Mouse (Mus musculus) intestine, embryonic 14.5 days (tissue): ENCODE measurements around the gene Cpm. TPM values are rescaled to one million over a fixed set of nuclear protein-coding genes. Genes with fewer than 3 reads are reported as not detected.

ENCODE experiments used
- ATAC-seq: fragments of 200-750 bp; cut with Nextera tagmentation; replicated peaks from 2 replicates; pipeline ENCODE4 v1.8.0; 2017; ENCODE audit warnings: low read depth, moderate number of reproducible peaks, moderate TSS enrichment, moderate library complexity; ENCODE audit not compliant: low FRiP score, low TSS enrichment
- DNase-seq: peaks from one replicate; pipeline ENCODE4 v3.0.0-alpha.2; 2018; ENCODE audit warnings: low spot score
- H3K27ac ChIP-seq: fragments of 300-500 bp; sonication (generic); 2 replicates; pipeline ENCODE4 v1.5.1; 2014; ENCODE audit warnings: low read depth, mild to moderate bottlenecking, control low read depth
- H3K27me3 ChIP-seq: fragments of 300-500 bp; sonication (generic); replicated peaks from 2 replicates; pipeline ENCODE4 v1.6.1; 2014; ENCODE audit warnings: low read length, control low read depth; ENCODE audit not compliant: control insufficient read depth, insufficient read depth
- H3K36me3 ChIP-seq: fragments of 300-500 bp; sonication (generic); 2 replicates; pipeline ENCODE4 v1.6.1; 2014; ENCODE audit warnings: low read length, control low read depth; ENCODE audit not compliant: control insufficient read depth, insufficient read depth
- H3K4me1 ChIP-seq: fragments of 300-500 bp; sonication (generic); replicated peaks from 2 replicates; pipeline ENCODE4 v1.6.1; 2014; ENCODE audit warnings: low read length, control low read depth, mixed read lengths; ENCODE audit not compliant: control insufficient read depth, insufficient read depth
- H3K4me2 ChIP-seq: fragments of 300-500 bp; sonication (generic); 2 replicates; pipeline ENCODE4 v1.6.1; 2014; ENCODE audit warnings: low read length
- H3K4me3 ChIP-seq: fragments of 300-500 bp; sonication (generic); 2 replicates; pipeline ENCODE4 v1.5.1; 2014; ENCODE audit warnings: low read depth, low read length, control low read depth, mixed read lengths
- H3K9ac ChIP-seq: fragments of 300-500 bp; sonication (generic); 2 replicates; pipeline ENCODE4 v1.6.1; 2014; ENCODE audit warnings: mild to moderate bottlenecking, low read length
- H3K9me3 ChIP-seq: fragments of 300-500 bp; sonication (generic); 2 replicates; pipeline ENCODE4 v1.6.1; 2016; ENCODE audit warnings: low read length, control low read depth; ENCODE audit not compliant: control insufficient read depth
- WGBS: fragments of 180-500 bp; shearing (Covaris S2); extraction: QIAGEN DNeasy Blood & Tissue Kit; methylation state at CpG from one replicate; pipeline ENCODE4 v1.1.7; 2014; 5-methylcytosine and 5-hydroxymethylcytosine counted together
- polyA plus RNA-seq: library from polyadenylated mRNA; unstranded; fragments of >200 nt; fragmentation: Nextera tagmentation; extraction: Ambion mirVana; gene quantifications from 2 replicates; pipeline ENCODE4 v1.2.1, GENCODE M21; 2014

Cpm gene
- polyA plus RNA-seq, 1 experiment from 2014 or later, result 66.6 TPM

GRCm38 (mm10) chr10:117690101-117690352 is 60.7 kb downstream of the Cpm start:
- DNase-seq (no peak), ATAC-seq (no peak)
- Histone ChIP-seq H3K27me3 (no peaks in the 10 kb centered on the region), H3K4me3 (no peak overlapping the region), H3K9ac (no peak overlapping the region), H3K9me3 (no peaks in the 10 kb centered on the region), H3K27ac (no peak overlapping the region), H3K36me3 (peaks cover 70% of the 10 kb centered on the region), H3K4me2 (no peak overlapping the region), H3K4me1 (no peaks in the 10 kb centered on the region)
- 89% methylated on average over 2 of the region's 2 CpGs for whole genome bisulfite sequencing

- no peaks in the 10 kb centered on the region for H3K4me1 ChIP-seq
- ATAC-seq (no peak), DNase-seq (no peak)
- H3K36me3 ChIP-seq, result peaks cover 78% of the 10 kb centered on the region
- H3K9ac ChIP-seq, result no peak overlapping the region
- no peak overlapping the region for H3K4me2 ChIP-seq
- H3K27ac ChIP-seq, result no peak overlapping the region
- 96% methylated on average over 3 of the region's 3 CpGs for WGBS
- H3K4me3 ChIP-seq, result no peak overlapping the region
- H3K27me3 ChIP-seq, result no peaks in the 10 kb centered on the region
- no peaks in the 10 kb centered on the region for H3K9me3 ChIP-seq
These were observed 61.5 kb downstream of the Cpm start for GRCm38 (mm10) chr10:117690770-117691296.

GRCm38 (mm10) chr10:117691389-117691968 is 62.2 kb downstream of the Cpm start:
- peaks cover 84% of the 10 kb centered on the region for H3K36me3 ChIP-seq
- 96% methylated on average over 10 of the region's 10 CpGs for WGBS

GRCm38 (mm10) chr10:117692173-117692572 is 62.9 kb downstream of the Cpm start:
- no peak overlapping the region for H3K4me3 ChIP-seq
- no peak overlapping the region for H3K27ac ChIP-seq
- H3K4me1 ChIP-seq, result no peaks in the 10 kb centered on the region
- H3K9me3 ChIP-seq, result no peaks in the 10 kb centered on the region
- H3K27me3 ChIP-seq, result no peaks in the 10 kb centered on the region
- H3K9ac ChIP-seq, result no peak overlapping the region
- no peak overlapping the region for H3K4me2 ChIP-seq
- DNase-seq (no peak), ATAC-seq (no peak)
- H3K36me3 ChIP-seq, result peaks cover 91% of the 10 kb centered on the region

More at GRCm38 (mm10) chr10:117691389-117691968, 62.2 kb downstream of the Cpm start:
- no peaks in the 10 kb centered on the region for H3K9me3 ChIP-seq
- H3K4me1 ChIP-seq, result no peaks in the 10 kb centered on the region
- no peak overlapping the region for H3K27ac ChIP-seq
- ATAC-seq (no peak), DNase-seq (no peak)
- no peak overlapping the region for H3K9ac ChIP-seq
- H3K4me3 ChIP-seq, result no peak overlapping the region
- no peak overlapping the region for H3K4me2 ChIP-seq
- no peaks in the 10 kb centered on the region for H3K27me3 ChIP-seq

GRCm38 (mm10) chr10:117692953-117693352 is 63.7 kb downstream of the Cpm start:
- no peak for DNase-seq
- no peak overlapping the region for H3K4me2 ChIP-seq
- H3K4me3 ChIP-seq, result no peak overlapping the region
- ATAC-seq, result no peak
- 95% methylated on average over 5 of the region's 5 CpGs for WGBS
- peaks cover 94% of the 10 kb centered on the region for H3K36me3 ChIP-seq
- no peak overlapping the region for H3K27ac ChIP-seq
- no peaks in the 10 kb centered on the region for H3K4me1 ChIP-seq
- H3K27me3 ChIP-seq, result no peaks in the 10 kb centered on the region
- H3K9me3 ChIP-seq, result no peaks in the 10 kb centered on the region
- H3K9ac ChIP-seq, result no peak overlapping the region

- Histone ChIP-seq H3K27ac (no peak overlapping the region), H3K9ac (no peak overlapping the region), H3K4me3 (no peak overlapping the region), H3K4me2 (no peak overlapping the region), H3K27me3 (no peaks in the 10 kb centered on the region), H3K4me1 (no peaks in the 10 kb centered on the region), H3K36me3 (peaks cover 94% of the 10 kb centered on the region), H3K9me3 (no peaks in the 10 kb centered on the region)
- no peak for ATAC-seq
- WGBS, result 97% methylated on average over 6 of the region's 6 CpGs
- peak; percentile 43 for DNase-seq
These were observed 65.1 kb downstream of the Cpm start for GRCm38 (mm10) chr10:117694255-117694953.

GRCm38 (mm10) chr10:117695027-117695426 is 65.7 kb downstream of the Cpm start:
- H3K27me3 ChIP-seq, result no peaks in the 10 kb centered on the region
- WGBS, result 96% methylated on average over 4 of the region's 4 CpGs
- ATAC-seq (no peak), DNase-seq (no peak)
- H3K4me2 ChIP-seq, result no peak overlapping the region
- H3K4me3 ChIP-seq, result no peak overlapping the region
- H3K27ac ChIP-seq, result no peak overlapping the region
- H3K4me1 ChIP-seq, result no peaks in the 10 kb centered on the region
- no peak overlapping the region for H3K9ac ChIP-seq
- peaks cover 95% of the 10 kb centered on the region for H3K36me3 ChIP-seq
- H3K9me3 ChIP-seq, result no peaks in the 10 kb centered on the region

- H3K27ac ChIP-seq, result no peak overlapping the region
- H3K4me2 ChIP-seq, result no peak overlapping the region
- no peaks in the 10 kb centered on the region for H3K9me3 ChIP-seq
- H3K4me3 ChIP-seq, result no peak overlapping the region
- ATAC-seq, result no peak
- 95% methylated on average over 4 of the region's 4 CpGs for WGBS
- no peak overlapping the region for H3K9ac ChIP-seq
- DNase-seq, result no peak
- H3K4me1 ChIP-seq, result no peaks in the 10 kb centered on the region
- no peaks in the 10 kb centered on the region for H3K27me3 ChIP-seq
- peaks cover 95% of the 10 kb centered on the region for H3K36me3 ChIP-seq
These were observed 66.3 kb downstream of the Cpm start for GRCm38 (mm10) chr10:117695605-117696004.
